Mouse (Mus musculus): ENCODE results near the gene Golph3l. TPM values are rescaled to one million over a fixed set of nuclear protein-coding genes. Genes with fewer than 3 reads are reported as not detected.

Gene Golph3l
- polyA plus RNA-seq, 1 experiment, result 2.5 TPM

GRCm38 (mm10) chr3:95650276-95651032 is 61.7 kb downstream of the Golph3l start:
- TF ChIP-seq GATA1 (IDR thresholded peaks at IDR 0.05; ENCODE audit: low read length), result no peak

GRCm38 (mm10) chr3:95651033-95651373 is 62.3 kb downstream of the Golph3l start:
- no peak for TF ChIP-seq GATA1 (IDR thresholded peaks at IDR 0.05; ENCODE audit: low read length)

GRCm38 (mm10) chr3:95651391-95652203 is 62.9 kb downstream of the Golph3l start:
- TF ChIP-seq GATA1 (IDR thresholded peaks at IDR 0.05; ENCODE audit: low read length), result no peak

GRCm38 (mm10) chr3:95652204-95652811 is 63.6 kb downstream of the Golph3l start:
- no peak for TF ChIP-seq GATA1 (IDR thresholded peaks at IDR 0.05; ENCODE audit: low read length)

GRCm38 (mm10) chr3:95652871-95653270 is 64.1 kb downstream of the Golph3l start:
- TF ChIP-seq GATA1 (IDR thresholded peaks at IDR 0.05; ENCODE audit: low read length), result no peak

- no peak for TF ChIP-seq GATA1 (IDR thresholded peaks at IDR 0.05; ENCODE audit: low read length)
Observed at GRCm38 (mm10) chr3:95653473-95654034, 64.8 kb downstream of the Golph3l start.

GRCm38 (mm10) chr3:95655437-95655836 is 66.7 kb downstream of the Golph3l start:
- TF ChIP-seq GATA1 (IDR thresholded peaks at IDR 0.05; ENCODE audit: low read length), result no peak

- TF ChIP-seq GATA1 (IDR thresholded peaks at IDR 0.05; ENCODE audit: low read length), result no peak
Observed at GRCm38 (mm10) chr3:95657108-95657507, 68.4 kb downstream of the Golph3l start.

GRCm38 (mm10) chr3:95657711-95658110 is 69.0 kb downstream of the Golph3l start:
- no peak for TF ChIP-seq GATA1 (IDR thresholded peaks at IDR 0.05; ENCODE audit: low read length)

- TF ChIP-seq GATA1 (IDR thresholded peaks at IDR 0.05; ENCODE audit: low read length), result no peak
Observed at GRCm38 (mm10) chr3:95658236-95658867, 69.6 kb downstream of the Golph3l start, which contains the start of gene Mcl1. Gene Mcl1, plus strand, starts transcription at chr3:95658788.

GRCm38 (mm10) chr3:95658868-95659712 is 70.4 kb downstream of the Golph3l start:
- no peak for TF ChIP-seq GATA1 (IDR thresholded peaks at IDR 0.05; ENCODE audit: low read length)

- no peak for TF ChIP-seq GATA1 (IDR thresholded peaks at IDR 0.05; ENCODE audit: low read length)
Observed at GRCm38 (mm10) chr3:95659948-95660347, 71.2 kb downstream of the Golph3l start.

GRCm38 (mm10) chr3:95660788-95661478 is 72.2 kb downstream of the Golph3l start:
- no peak for TF ChIP-seq GATA1 (IDR thresholded peaks at IDR 0.05; ENCODE audit: low read length)

Data from G1E-ER4 (cell line).